Mouse (Mus musculus) liver, embryonic 14.5 days (tissue): ENCODE measurements around the gene Pklr.

Experiments used
- CTCF ChIP-seq: IDR thresholded peaks from 2 replicates; pipeline ENCODE4 v1.5.1; 2016; ENCODE audit warnings: antibody characterized with exemption, low read depth, control low read depth
- EP300 ChIP-seq: IDR thresholded peaks from 2 replicates; pipeline ENCODE4 v1.6.1; 2016; ENCODE audit warnings: antibody characterized with exemption, low read depth

DNA sequence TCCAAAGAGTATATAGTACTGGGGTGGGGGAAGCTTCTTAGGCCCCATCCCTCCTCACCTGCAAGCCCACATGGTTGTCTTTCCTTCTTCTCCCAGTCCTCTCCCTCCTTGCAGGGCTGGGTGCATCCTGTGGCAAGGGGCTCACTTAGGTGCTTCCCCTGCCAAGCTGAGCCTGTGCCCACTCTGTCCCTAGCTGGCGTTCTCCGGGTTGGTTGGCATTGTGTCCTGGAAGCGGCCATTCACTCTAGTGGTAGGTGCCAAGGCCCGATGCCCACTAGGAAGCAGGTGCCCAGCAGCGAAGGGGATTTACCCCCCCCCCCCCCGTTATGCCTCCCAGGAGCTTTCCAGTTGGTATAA is 48.0 kb downstream of the Pklr start:
- TF ChIP-seq CTCF (no peak), EP300 (no peak)
